Mouse (Mus musculus): ENCODE data around the gene Wtip. TPM values are rescaled to one million over a fixed set of nuclear protein-coding genes. Genes with fewer than 3 reads are reported as not detected.
"Not testable (repeated sequence)": the region's sequence is repeated elsewhere in the genome, so short reads cannot be mapped to it uniquely, and the experiment has no call there.

Gene Wtip
- total RNA-seq, 2 experiments from 2014 or later, result 17.8 to 22.0 TPM

DNA sequence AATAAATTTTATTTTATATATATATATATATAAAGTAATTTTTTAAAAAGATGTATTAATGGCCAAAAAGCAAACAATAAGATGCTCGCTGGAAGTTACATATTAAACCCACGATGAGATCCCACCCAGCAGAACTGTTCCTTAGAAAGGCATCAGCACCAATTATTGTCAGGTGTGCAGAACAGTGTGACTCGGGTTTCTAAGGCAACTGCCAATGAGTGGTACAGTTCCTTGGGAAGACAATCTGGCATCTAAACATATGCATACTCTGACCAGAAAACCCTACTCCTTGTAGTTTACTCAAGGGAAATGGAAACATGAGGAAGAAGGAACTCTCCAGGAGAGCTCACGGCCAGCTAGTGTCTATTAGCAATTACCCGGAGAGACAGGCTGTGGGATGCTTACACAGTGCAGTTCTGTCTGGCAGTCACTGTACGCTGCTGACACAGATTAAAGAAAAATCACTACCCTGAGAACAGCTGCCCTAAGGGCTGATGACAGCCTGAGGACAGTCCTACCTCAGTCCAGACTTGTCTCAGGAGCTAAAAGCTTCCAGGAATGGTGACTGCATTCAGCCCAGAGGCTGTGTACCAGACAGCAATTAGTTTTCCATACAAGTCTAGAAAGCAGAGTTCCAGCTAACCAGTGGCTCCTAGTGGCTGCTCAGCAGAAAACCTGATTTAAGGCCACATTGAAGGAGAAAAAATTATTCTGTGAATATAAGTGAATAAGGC is 9.9 kb downstream of the Wtip start:
- no peak for DNase-seq (ENCODE audit: low spot score in 2 of 2)

DNA sequence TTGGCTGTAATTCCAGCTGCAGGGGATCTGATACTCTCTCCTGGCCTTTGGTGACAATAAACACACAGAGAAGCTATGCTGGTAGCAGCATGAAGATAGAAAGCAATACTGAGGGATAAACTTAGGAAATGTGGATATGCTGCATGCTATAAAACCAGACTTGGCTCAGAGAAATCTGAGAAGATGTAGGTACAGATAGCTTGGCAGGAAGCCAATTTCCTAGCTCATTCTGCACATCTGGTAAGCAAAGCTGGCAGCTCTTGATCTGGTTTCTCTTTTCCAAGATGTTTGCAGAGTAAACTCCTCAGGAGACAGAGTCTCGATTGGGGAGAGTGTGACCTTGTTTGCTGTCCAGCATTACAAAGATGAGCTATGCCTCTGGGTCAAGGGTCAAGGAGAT is 12.4 kb downstream of the Wtip start:
- not testable (repeated sequence) for DNase-seq (ENCODE audit: low spot score in 2 of 2)

DNA sequence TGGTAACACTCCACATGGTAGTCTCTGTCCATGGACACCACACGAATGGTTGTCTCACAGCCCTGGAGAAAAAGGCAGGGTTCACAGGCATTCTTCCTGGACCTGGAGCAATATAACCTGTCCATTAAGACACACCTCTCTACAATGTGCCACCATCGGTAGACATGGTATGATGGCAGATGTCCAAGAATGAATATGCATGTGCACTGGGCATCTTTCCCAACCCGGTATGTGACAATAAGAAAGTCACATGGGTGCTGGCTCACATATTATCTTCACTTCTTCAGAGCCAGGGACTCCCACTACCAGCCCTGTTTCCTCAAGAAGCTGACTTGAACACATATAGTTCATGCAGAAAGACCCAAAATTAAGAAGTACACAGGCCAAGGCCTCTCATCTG is 16.5 kb downstream of the Wtip start:
- no peak for DNase-seq (ENCODE audit: low spot score in 2 of 2)

DNA sequence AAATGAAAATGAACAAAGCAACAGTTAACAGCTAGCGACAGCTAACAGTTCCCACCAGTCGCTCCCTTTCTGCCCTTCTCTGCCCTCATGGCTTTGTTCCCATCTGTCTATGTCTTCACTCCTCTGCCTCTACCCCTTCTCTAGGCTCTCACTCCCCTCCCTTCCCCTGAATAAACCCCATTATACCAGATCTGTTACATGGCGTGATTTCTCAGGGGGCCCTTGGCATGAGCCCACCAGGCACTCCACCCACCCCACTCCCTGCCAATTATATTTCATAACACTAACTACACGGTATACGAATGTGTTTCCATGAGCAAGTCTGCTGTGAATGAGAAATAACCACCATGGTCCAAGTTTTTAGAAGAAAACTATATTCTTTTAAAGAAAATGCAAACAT is 23.9 kb downstream of the Wtip start:
- no peak for DNase-seq (ENCODE audit: low spot score in 2 of 2)

DNA sequence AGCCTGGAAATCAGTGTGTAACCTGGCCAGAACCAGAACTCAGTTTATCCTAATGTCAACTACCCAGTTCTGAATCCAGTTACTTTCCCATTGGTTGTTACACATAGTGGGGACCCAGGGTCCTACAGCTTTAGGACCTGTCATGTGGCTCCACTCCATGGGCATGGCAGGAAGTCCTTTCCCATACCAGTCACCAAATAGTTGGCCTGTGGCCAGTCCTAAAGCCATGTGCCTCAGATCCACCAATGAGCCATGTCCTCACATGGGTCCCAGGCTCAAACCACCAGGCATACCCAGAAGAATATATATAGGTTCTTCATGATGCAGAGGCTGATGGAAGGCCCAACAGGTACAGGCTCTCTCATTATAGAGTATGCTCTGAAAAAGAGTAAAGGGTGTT is 31.8 kb downstream of the Wtip start:
- peak in 1 of 2 experiments; percentile 2 for DNase-seq (ENCODE audit: low spot score in 2 of 2)

DNA sequence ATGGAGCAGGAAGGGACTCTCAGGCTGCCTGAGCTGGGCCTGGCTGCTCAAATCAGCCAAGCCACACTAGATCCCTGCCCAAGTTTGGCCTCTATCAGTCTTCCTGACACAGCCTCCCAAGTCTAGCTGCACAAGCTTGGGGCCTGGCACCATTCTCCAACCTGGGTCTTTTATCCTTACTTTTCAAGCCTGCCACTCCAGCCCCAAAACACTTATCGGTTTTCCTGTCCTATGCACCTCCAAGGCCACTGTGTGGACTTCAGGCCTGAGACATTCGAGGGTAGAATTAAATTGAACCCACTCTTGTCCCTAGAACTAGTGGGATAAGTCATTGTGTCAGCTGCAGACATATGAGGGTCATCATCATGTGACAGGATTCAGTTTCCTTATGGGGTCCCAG is 33.1 kb downstream of the Wtip start:
- peak in 1 of 2 experiments; percentile 7 for DNase-seq (ENCODE audit: low spot score in 2 of 2)

DNA sequence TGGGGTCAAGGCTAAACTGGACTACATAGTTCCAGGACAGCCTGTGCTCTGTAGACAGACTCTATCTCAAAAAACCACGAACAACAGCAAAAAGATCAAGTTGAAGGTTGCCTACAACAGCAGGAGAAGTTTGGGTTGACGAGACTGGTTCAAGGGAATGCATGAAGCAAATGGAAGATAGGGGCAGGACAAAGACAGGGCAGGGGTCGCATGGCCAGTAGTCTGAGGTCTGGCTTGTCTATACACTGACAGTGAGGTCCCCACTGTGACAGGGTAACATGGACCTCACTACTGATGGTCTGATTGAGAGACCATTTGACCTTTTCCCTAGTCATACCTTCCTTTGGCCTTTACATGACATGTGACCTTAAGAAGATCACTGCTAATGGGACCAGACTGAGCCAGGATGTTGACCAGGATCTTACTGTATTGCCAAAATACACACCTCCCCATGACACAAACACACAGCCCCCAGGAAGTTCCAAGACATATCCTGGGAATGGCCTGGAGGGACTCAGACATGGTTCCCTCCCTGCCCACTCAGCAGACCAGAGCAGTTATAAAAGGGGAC is 38.1 kb downstream of the Wtip start, which contains the start of gene Scgb1b30:
Scgb1b30 (plus strand) TSS at position 521 of the 571 bp plus-strand sequence.
- no peak for DNase-seq (ENCODE audit: low spot score in 2 of 2)

DNA sequence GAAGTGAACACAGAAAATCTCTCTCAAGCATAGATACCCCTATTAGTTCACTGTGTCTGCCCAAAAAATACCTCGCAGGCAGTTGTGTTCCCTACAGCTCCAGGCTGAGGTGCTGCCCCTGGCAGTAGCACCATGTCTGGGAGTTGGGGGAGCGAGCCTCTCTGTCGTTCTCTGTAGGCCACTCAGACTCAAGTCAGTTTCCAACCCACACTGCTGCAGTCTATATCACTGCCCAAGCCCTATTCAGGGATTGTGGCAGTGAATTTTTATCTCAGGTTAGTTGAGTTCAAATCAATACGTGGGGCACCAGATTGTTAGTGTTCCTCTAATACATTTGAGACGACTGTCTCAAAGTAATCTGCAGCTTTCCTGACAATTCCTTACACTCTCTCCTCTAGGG is 64.9 kb downstream of the Wtip start:
- DNase-seq (ENCODE audit: low spot score in 2 of 2), result not testable (repeated sequence)

Other genes starting within 250 kb of the Wtip start
- not detected for gene Scgb2b26, start 188.2 kb downstream of the Wtip start, total RNA-seq (2021)
- gene Scgb2b27, start 119.3 kb downstream of the Wtip start, total RNA-seq (2021), result not detected
- not detected for gene Scgb1b27, start 111.8 kb downstream of the Wtip start, total RNA-seq (2021)
- gene Scgb1b30, start 37.8 kb downstream of the Wtip start, total RNA-seq (2021), result not detected
- 10 to 100 TPM; 58.7 to 62.7 TPM for gene Uba2, start 36.3 kb upstream of the Wtip start, total RNA-seq (2021)
- 10 to 100 TPM; 17.5 to 19.1 TPM for gene Pdcd2l, start 63.4 kb upstream of the Wtip start, total RNA-seq (2021)
- gene Gpi1, start 97.1 kb upstream of the Wtip start, total RNA-seq (2021), result 100 to 1,000 TPM; 397 to 651 TPM
- not detected for gene Gm6096, start 117.8 kb upstream of the Wtip start, total RNA-seq (2021)
- 10 to 100 TPM; 54.7 to 57.1 TPM for gene 4931406P16Rik, start 180.3 kb upstream of the Wtip start, total RNA-seq (2021)

All from adrenal gland, adult 18-20 months (tissue).